Mouse (Mus musculus) embryonic stem cell, embryonic (primary cell): ENCODE results near the gene Cpe.

Experiments
- CTCF ChIA-PET, 4 experiments: fragments of 300-600 bp in 2 of 4; fragments of 350-600 bp in 2 of 4; sonication (Branson Sonifier 250); formaldehyde crosslinking; loops; one replicate each; lab custom pipeline; 2022; ENCODE audit warnings: inconsistent platforms in 2 of 4; lab: Charles Lee
- POLR2A ChIA-PET, 4 experiments: fragments of 300-600 bp in 2 of 4; fragments of 350-600 bp in 2 of 4; sonication (Branson Sonifier 250); formaldehyde crosslinking; loops; one replicate each; lab custom pipeline; 2022; ENCODE audit warnings: antibody characterized with exemption in 4 of 4, inconsistent platforms in 1 of 4; lab: Charles Lee

Cpe gene

DNA sequence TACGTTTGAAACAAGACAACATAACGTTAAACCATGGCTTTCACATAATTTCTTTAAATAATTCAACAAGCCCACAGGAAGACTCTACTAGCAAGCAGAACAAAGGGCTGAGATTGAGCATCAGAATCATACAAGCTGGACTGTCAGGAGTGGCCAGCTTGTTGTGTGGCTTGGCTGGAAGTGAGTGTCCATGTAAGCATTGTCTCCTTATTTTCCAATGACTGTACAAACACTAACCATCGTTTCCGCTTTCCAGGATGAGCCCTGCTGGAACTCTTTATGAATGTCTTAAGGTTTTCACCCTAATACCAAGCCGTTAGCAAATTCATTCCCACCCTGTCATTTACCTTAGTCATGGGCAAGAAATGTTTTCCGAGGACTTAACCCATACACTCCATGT lies 2.0 kb downstream of the Cpe start:
- POLR2A ChIA-PET = no interaction called here
- CTCF ChIA-PET = no interaction called here

DNA sequence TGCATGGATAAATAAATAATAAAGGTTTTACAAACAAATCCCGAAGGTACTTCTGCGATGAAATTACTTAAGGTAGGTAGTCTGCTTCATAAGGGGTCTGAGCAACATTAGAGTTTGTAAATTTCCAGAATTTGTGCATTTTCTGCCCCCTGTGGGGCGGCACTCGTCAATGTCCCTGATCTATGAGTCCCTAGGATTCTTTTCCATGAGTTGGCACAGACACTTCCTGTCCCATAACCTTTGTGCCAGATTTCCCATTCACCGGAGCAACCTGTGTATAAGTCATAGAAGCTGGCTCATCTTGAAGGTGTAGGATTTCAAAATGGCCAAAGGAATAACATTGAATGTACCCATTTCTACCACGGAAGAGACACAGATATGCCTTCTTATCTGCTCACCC lies 2.5 kb downstream of the Cpe start:
- CTCF ChIA-PET = no interaction called here

DNA sequence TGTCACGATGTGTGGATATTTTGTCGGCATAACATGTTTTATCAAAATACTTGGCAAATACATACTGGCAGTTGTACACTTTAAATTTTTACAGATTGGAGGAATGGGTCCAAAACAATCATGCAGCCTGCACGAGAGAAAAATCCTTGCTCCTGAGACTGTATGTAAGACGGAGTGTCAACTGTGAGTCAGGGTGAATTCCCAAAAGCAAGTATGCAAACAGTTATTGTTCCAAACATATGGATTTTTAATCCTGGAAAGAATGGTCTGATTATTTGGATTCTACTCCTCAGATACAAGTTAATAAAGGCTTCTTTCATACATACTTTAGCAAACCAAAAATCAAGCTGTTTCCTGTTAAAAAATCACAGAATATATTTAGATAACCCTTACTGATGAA lies 4.1 kb downstream of the Cpe start:
- POLR2A ChIA-PET = no interaction called here
- CTCF ChIA-PET = no interaction called here

More for the DNA sequence above, 2.5 kb downstream of the Cpe start:
- POLR2A ChIA-PET = no interaction called here

DNA sequence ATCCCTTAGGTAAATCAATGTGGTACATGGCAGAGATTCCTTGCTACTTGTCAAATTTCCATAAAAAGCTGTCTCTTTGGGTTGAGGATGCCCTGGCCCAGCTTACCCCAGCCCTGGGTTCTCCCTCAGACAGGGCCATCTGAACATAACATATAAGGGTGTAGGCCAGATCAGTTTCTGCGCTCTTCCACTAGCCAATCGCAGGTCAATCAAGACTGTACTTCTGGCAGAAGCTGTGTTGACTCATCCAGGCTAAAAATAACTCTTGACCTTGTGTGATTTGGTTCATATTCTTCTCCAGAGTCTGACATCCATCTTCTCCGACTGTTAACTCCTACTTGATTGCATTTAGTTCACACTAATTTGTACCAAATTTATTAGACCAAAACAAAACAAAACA lies 4.7 kb downstream of the Cpe start:
- POLR2A ChIA-PET = no interaction called here
- CTCF ChIA-PET = no interaction called here

DNA sequence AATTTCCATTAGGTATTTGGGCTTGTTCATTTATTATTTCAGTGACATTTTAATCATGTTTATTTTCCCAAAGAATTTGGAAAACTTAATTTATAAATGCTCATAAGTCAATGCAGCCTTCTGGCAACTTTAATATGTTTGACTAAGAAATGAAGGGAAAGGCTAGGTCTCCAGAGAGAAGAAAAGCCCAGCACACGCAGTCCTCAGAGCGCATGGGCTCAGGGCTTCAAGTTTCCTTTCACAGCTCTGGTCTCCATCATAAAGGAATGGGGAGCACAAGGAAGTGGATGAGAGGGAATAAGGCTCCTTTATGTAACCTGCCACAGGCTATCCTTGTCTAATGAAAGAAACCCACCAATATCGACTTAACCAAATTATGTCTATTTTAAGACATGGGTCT lies 10.4 kb downstream of the Cpe start:
- POLR2A ChIA-PET = no interaction called here
- CTCF ChIA-PET = no interaction called here

DNA sequence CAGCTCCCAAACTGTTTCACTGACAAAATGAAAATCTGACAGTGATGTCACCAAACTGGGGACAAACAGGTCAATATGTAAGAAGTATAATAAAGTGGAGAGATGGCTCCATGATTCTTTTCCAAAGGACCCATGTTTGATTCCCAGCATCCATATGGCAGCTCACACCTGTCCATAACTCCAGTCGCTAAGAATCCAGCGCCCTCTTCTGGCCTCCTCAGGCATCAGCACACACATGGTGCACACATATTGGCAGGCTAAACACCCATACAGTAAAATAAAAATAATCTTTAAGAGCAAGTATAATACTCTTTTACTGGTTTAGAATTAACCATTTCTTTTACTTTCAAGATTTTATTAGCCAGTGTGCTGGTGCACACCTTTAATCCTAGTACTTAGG lies 16.5 kb downstream of the Cpe start:
- POLR2A ChIA-PET = interaction anchor here in 3 of 4 experiments (0.6 to 1.5 kb wide), 3 partner anchors 11 to 52 kb away, joined by 3 to 4 read pairs (median 3); no protein-coding TSS in a partner anchor

DNA sequence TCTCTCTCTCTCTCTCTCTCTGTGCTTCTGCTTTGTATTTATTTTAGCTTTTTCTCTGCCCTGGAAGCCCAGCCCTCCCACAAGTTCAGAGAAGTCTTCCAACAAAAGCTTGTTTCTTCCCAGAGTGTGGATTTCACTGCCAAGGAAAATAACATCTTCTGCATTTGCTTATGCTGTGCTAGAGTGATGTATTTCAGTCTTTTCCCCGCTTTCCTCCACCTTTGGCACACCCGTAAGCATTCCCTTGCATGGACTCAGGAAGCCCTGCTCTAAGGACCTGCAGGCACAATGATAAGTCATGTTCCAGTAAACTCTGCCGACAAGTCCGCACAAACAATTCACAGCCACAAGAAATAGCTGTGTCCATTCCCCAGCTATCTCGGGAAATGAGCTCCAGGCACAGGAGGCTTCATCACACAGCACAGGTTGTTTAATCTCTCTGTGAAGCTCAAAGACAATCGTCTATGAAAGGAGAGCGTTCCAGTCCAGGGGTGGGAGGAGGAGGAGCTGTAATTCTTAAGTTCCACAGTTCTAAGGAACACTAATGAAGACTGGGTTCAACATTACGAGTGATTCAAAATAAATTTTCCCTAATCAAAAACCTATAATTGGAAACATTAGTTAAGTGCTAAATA lies 17.8 kb downstream of the Cpe start:
- CTCF ChIA-PET = interaction anchor here in 3 of 4 experiments (0.6 to 1.6 kb wide), 4 partner anchors 17 to 265 kb away, joined by 3 read pairs; partner anchors contain the start of gene Cpe (in 1 of the 3)
- POLR2A ChIA-PET = interaction anchor here (0.6 to 1.5 kb wide), 4 partner anchors 9 to 186 kb away, joined by 3 to 5 read pairs (median 4); no protein-coding TSS in a partner anchor

More for the DNA sequence above, 16.5 kb downstream of the Cpe start:
- CTCF ChIA-PET = interaction anchor here in 3 of 4 experiments (0.6 to 1.6 kb wide), 5 partner anchors 16 to 95 kb away, joined by 3 read pairs; partner anchors contain the start of gene Cpe (in 1 of the 3)

DNA sequence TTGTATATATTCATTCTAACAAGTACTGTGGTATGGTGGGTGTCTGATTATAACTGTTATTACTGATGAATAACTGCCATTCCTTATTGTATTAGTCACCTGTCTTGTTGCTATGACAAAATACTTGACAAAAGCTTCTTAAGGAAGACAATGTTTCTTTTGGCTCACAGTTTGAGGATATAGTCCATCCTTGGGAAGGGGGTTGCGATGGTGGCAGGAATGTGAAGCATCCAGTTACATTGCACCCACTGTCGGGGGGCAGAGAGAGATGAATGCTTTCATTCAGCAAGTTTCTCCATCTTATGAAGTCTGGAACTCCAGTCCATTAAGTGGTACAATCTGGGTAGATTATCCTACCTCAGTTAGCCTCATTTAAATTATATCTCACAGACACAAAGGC lies 19.9 kb downstream of the Cpe start:
- ChIA-PET POLR2A (no interaction called here), CTCF (no interaction called here)

DNA sequence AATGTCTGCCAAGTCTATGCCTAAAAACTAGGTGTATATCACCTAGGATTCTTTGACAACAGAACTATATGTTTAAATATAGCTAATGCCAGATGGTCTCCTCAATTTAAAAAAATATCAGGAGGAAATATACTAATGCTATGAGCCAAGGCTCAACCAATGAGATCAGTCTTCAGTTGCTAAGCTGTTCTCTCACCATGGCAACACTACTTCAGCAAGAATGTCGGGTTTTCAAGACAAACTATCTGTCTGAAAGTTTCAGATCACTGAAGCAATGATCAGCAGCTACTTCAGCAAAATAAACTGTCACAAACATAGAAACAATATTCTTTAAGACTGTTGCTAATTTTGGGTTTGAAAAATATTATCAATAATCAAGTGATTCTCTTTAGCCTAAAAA lies 20.9 kb downstream of the Cpe start:
- CTCF ChIA-PET = no interaction called here
- POLR2A ChIA-PET = no interaction called here

DNA sequence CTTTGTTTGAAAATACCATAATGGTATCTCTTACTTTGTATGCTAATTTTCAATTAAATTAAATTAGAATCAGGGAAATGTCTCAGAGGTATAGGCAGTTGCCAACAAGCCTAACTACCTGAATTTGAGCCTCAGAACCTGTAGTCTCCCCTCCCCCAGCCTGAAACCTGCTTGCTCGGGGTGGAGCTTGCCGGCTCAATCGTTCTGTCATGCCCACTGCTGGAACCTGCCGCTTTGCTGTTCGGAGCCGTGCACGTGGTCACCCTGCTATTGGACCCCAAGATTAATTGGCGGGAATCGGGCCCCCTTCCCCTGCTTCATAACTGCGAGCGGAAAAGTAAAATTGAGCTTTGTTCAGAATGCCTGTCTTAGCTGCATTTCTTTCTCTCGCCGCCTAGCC lies 26.5 kb downstream of the Cpe start:
- ChIA-PET POLR2A (interaction anchor here in 1 of 4 experiments (1.3 kb wide), 1 partner anchor 9 kb away, joined by 5 read pairs; no protein-coding TSS in a partner anchor), CTCF (interaction anchor here in 3 of 4 experiments (0.7 to 1.1 kb wide), 4 partner anchors 14 to 731 kb away, joined by 3 to 10 read pairs (median 4); partner anchors contain the start of gene Cpe (in 1 of the 3))

DNA sequence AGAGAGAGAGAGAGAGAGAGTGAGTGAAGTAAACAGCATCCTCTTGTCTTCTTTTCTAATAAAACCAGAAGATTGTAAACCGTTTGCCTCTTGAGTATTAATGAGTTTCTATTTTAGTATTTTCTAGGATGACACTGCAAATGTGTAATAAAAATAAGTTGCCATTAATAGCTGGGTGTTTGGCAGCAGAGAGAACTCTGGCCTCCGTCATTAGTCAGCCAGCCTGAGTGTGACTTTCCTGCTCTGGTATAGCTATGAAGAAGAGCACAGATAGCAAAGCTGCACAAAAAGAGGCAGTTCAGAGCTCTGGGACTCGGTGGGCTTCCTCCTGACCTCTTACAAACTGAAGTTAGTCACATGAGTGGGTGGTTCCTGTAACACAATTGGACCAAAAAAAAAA lies 27.3 kb downstream of the Cpe start:
- POLR2A ChIA-PET = interaction anchor here in 3 of 4 experiments (0.7 to 1.3 kb wide), 6 partner anchors 8 to 544 kb away, joined by 3 to 5 read pairs (median 3); no protein-coding TSS in a partner anchor
- CTCF ChIA-PET = interaction anchor here in 3 of 4 experiments (0.5 to 1.1 kb wide), 5 partner anchors 12 to 732 kb away, joined by 3 to 13 read pairs (median 3); no protein-coding TSS in a partner anchor

DNA sequence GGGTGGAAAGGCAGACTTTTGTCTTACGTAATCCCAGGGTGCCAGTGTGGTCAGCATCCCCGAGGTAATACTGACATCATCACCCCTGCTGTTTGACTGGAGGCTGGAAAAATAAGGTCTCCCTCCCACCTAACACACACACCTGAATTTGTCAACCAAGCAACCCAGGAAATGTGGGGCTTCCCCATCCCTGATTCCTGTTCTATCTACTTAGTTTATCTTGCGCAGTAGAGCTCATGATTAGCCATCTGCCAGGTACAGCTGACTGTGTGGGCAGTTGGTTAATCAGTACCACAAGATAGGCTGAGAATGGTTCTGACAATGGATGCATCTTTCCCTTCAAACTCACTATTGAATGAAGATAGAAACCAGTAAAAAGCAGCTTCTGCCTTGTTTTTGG lies 28.0 kb downstream of the Cpe start:
- CTCF ChIA-PET = no interaction called here

DNA sequence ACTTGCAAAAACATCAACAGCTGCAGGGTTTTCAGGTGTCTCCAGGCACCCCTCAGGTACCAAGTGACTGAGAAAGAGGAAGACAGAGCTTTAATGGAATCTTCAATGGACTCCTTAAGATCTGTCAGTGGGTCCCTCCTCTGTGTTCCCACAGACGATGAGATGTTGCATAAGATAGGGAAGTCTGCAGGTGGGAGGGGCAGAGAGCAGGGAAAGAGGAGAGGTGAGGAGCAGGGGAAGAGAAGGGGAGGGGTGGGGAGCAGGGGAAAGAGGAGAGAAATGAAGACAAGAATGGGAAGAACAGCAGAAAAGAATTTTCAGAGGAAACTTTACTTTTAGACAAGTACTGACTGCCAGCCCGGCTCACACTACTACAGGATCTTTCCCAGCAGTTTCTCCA lies 28.5 kb downstream of the Cpe start:
- POLR2A ChIA-PET = interaction anchor here in 1 of 4 experiments (1.1 kb wide), 1 partner anchor 11 kb away, joined by 5 read pairs; no protein-coding TSS in a partner anchor

More for the DNA sequence above, 28.0 kb downstream of the Cpe start:
- POLR2A ChIA-PET = interaction anchor here in 2 of 4 experiments (0.8 to 1.1 kb wide), 2 partner anchors 11 to 12 kb away, joined by 3 to 5 read pairs; no protein-coding TSS in a partner anchor

DNA sequence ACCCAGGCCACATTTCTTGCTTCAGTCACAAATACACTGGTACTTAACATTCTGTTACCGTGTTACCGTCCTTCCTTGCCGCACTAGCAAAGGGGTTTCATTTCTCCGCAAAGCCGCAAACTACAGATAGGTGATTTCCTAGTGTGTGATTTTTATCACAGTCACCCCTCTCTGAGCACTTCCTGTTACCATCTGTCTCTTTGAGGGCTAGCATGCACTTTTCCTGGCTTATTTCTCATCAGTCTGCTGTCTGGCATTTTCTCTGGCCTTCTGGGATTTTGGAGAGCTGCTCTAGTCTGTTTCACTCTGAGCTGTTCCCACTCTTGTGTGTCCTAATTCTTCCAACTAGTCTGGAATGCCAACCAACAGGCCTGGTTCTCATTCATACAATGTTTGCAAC lies 33.8 kb downstream of the Cpe start:
- CTCF ChIA-PET = no interaction called here
- POLR2A ChIA-PET = no interaction called here

More for the DNA sequence above, 28.5 kb downstream of the Cpe start:
- CTCF ChIA-PET = no interaction called here

DNA sequence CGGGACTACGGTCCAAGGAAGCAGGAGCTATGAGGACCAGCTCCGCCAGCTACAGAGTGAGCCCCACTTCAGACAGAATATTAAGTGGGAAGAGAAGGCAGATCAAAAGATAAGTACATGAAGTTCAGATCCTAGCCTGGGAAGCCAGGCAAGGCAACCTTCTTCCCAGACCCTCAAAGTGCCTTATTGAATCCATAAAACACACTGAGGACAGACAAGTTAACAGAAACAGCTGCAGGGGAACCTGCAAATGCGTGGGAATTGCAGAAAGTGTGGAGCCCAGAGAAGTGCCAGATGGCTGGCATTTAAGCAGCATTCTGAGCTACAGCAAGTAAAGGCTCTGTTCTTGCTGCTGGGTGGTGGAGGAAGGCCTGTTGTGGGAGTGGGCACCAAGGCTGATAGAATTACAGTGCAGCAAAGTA lies 34.9 kb downstream of the Cpe start:
- POLR2A ChIA-PET = interaction anchor here in 2 of 4 experiments (0.6 to 1.4 kb wide), 3 partner anchors 8 to 42 kb away, joined by 3 to 5 read pairs (median 3); no protein-coding TSS in a partner anchor
- CTCF ChIA-PET = no interaction called here

DNA sequence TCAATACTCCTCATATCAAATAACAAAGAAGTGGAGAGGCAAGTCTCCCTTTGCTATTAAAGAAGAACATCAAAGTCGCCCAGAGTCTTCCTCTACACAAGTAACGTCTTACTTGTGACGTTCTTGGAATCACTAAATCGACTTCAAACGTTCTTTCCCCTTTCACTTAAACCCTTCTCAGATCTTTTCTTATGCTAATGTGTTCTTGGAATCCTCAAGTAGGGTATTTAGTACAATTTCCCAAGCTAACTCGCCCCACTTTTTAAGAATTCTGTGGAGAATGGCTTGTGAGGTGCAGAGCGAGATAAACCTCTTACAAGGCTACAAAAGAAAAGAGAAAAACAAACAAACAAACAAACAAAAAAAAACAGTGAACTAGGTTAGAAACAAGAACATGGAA lies 35.3 kb downstream of the Cpe start:
- CTCF ChIA-PET = no interaction called here
- POLR2A ChIA-PET = interaction anchor here in 2 of 4 experiments (1.3 to 1.4 kb wide), 2 partner anchors 26 to 42 kb away, joined by 3 to 5 read pairs; no protein-coding TSS in a partner anchor

DNA sequence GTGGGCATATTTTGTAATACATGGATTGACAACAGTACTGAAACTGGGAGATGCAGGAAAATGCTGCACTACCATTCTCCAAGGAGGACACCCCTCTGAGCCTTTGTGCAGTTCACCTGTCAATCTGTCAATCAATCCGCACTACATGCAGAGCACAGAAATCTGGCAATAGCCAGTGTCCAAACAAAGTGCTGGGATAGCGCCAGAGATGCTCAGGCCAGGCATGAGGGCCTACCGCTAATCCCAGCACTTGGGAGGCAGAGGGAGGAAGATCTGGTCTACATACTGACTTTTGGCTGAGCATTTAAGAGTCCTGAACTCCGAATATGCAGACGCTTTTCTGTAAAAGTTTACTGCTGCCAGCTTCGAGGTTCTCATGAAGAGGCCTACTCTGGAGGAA lies 37.0 kb downstream of the Cpe start:
- CTCF ChIA-PET = no interaction called here
- POLR2A ChIA-PET = no interaction called here

DNA sequence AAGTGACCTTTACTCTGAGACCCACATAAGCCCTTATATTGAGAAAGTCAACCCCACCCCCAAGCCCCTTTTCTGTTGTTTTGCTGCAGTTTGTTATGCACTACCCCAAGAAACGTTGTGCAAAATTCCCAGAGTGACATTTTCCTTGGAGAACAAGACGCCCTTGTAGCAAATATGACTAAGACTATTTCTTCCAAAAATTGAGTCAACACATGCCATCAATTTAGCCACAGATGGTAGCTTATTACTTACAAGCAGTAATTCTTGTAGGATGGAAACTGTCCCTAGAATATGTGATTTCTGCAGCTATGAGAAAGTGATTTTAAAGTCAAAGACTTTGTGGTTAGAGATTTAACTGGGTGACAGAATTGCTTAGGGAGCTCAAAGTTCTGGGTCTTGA lies 37.8 kb downstream of the Cpe start:
- POLR2A ChIA-PET = no interaction called here
- CTCF ChIA-PET = no interaction called here

DNA sequence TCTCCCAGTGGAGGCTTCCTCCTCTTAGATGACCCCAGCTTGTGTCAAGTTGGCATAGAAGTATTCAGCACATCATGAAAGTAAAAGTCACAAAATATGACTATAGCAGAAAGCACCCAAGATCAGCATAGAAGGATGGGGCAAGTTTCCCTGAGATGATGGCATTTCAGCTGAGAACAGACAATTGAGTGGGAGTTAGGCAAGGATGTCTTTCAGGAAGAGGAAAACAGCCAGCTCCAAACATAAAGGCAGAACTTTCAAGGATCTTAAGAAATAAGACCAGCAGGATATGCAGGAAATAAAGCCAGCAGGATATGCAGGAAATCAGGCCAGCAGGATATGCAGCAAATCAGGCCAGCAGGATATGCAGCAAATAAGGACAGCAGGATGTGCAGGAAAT lies 40.6 kb downstream of the Cpe start:
- ChIA-PET CTCF (interaction anchor here in 1 of 4 experiments (0.9 kb wide), 1 partner anchor 14 kb away, joined by 3 read pairs; no protein-coding TSS in a partner anchor), POLR2A (interaction anchor here in 1 of 4 experiments (2.1 kb wide), 1 partner anchor 12 kb away, joined by 5 read pairs; no protein-coding TSS in a partner anchor)

DNA sequence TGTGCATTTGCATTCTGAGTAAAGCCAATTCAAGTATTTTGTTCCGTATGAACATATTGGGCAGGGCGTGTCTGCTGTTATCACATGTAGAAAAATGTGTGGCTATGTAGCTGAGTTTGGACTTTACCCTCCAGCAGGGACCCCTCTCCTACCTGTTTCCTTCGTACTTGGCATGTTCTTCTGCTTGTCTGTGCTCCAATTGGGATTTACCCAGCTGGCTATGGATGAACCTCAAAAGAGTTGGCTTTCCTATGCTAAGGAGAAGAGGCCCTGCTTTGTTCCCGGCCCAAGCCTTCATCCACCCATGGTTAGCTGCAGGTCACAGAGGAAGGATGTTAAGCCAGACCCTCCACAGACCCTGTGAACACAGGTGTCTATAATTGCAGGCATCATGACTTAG lies 44.8 kb downstream of the Cpe start:
- CTCF ChIA-PET = no interaction called here
- POLR2A ChIA-PET = interaction anchor here in 1 of 4 experiments (0.5 kb wide), 1 partner anchor 9 kb away, joined by 3 read pairs; no protein-coding TSS in a partner anchor
